Mouse (Mus musculus) ovary, postnatal 10 days (tissue): ENCODE data around the gene Pla2g15.

Experiments
- DNase-seq: peaks from one replicate; pipeline ENCODE4 v3.0.0; 2022; ENCODE audit warnings: low spot score

Gene Pla2g15

DNA sequence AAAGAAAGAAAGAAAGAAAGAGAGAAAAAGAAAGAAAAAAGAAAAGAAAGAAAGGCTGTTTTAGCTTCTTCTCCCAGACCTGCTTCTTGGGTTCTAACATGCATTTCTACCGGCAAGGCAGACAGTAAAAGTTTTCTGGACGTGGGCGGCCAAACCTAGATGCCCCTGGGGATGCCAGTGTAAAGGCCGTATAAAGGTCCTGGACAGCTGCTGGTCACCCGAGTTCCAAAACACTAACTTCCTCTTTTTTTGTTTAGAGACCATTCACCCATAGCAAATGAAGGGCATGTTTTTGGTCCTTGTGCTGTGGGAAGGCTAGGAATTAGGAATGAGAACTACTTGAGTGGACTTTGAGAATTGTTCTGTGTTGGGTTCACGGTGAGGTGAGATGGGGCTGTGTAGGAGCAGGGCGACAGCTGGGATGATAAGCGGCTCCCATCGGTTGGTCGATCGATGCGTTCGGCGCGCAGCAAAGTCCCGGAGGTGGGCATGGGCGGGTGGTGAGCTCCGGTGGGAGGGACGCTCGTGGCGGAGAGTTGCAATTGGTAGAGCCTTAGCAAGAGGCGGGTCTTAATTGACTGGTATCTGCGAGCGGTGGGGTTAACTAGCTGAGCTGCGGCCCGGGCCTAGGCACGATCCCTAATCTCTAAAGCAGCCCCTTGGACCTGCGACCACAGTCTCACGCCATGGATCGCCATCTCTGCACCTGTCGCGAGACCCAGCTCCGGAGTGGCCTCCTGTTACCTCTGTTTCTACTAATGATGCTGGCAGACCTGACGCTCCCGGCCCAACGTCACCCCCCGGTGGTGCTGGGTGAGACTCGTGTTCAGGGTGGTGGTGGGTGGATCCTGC is at the start of gene Pla2g15:
Gene Pla2g15, plus strand, starts transcription at position 599 of the 852 bp plus-strand sequence.
- DNase-seq = peak; percentile 71

GRCm38 (mm10) chr8:106102321-106102720 is 47.9 kb upstream of the Pla2g15 start:
- DNase-seq = no peak

- no peak for DNase-seq
These were observed 46.3 kb upstream of the Pla2g15 start for GRCm38 (mm10) chr8:106103888-106104287.

- DNase-seq = no peak
These were observed 44.0 kb upstream of the Pla2g15 start for GRCm38 (mm10) chr8:106106193-106106592.

DNA sequence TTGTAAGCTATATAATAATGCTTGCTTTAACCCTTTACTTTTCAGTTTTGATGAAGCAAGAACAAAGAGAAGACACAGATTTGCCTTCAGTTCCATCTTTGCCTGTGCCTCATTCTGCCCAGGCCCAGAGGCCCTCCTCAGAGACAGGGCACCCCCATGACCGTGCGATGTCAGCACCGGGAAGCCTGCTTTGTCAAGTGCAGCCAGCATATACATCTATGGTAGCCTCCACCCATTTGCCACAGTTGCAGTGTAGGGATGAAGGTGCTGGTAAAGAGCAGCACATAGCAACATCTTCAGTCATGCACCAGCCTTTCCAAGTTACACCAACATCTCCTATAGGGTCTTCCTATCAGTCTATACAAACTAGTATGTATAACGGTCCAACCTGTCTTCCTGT is 42.1 kb upstream of the Pla2g15 start:
- DNase-seq = no peak

GRCm38 (mm10) chr8:106108729-106109128 is 41.5 kb upstream of the Pla2g15 start:
- no peak for DNase-seq

DNA sequence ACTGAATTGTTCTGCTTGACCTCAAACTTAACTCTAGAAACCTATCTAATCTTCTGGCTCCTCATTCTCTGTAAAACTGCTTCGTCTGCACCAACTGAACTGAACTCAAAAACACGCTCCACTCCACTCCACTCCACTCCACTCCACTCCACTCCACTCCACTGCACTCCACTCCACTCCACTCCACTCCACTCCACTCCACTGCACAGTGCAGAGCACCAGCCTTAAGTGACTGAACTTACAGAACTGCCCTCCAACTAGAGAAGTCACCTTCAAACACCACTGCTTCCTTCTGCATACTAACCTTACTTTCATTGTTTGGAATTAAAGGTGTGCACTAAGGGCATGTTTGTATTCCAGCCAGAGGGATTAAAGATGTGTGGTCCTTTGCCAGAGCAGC is 38.2 kb upstream of the Pla2g15 start:
- no peak for DNase-seq

DNA sequence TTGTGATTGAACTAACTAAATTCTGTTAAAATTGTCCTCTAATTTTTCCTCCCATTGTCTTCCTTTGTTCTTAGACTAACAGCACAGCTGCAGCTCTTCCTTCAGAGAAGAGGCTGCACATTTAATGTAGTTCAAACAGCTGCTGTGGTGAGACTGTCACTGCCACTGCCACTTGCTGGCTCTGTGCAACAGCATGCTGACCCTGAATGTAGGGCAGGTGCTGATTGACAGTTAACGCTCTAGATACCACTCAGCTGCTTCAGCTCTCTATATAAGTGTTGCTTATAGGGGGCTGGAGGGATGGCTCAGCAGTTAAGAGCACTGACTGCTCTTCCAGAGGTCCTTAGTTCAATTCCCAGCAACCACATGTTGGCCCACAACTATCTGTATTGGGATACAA is 37.7 kb upstream of the Pla2g15 start:
- no peak for DNase-seq

GRCm38 (mm10) chr8:106115897-106116296 is 34.3 kb upstream of the Pla2g15 start:
- DNase-seq = no peak

DNA sequence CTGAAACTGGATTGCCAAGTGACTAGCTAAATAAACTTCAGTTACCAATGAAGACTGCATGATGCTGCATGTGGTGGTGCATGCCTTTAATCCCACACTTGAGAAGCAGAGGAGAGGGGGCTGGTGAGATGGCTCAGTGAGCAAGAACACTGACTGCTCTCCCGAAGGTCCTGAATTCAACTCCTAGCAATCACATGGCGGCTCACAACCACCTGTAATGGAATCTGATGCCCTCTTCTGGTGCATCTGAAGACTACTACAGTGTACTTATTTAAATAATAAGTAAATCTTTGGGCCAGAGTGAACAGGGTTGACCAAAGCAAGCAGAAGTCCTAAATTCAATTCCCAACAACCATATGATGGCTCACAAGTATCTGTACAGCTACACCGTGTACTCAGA is 26.8 kb upstream of the Pla2g15 start:
- DNase-seq = no peak

- DNase-seq = no peak
These were observed 24.1 kb upstream of the Pla2g15 start for GRCm38 (mm10) chr8:106126055-106126454.

GRCm38 (mm10) chr8:106127054-106127453 is 23.1 kb upstream of the Pla2g15 start:
- DNase-seq = no peak

DNA sequence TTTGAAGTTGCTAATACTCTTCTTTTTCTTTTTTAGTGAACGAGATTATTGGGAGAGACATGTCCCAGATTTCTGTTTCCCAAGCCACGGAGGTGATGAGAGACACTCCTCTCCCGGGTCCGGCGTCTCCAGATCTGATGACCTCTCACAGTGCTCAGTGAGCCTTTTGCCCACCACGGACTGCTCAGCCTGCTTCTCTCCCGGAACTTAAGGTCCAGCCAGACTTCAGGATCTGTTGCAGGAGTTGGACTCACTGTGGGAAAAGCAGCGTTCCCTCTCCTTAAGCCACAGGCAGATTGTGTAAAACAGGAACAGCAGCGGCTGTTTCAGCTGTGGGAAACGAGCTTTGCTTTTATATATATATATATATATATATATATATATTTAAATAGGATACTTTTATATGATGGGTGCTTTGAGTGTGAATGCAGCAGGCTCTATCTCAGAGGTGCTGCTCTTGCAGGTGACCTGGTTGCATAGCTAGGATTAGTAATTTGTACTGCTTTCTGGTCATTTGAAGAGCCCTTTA is 22.3 kb upstream of the Pla2g15 start:
- DNase-seq = no peak

DNA sequence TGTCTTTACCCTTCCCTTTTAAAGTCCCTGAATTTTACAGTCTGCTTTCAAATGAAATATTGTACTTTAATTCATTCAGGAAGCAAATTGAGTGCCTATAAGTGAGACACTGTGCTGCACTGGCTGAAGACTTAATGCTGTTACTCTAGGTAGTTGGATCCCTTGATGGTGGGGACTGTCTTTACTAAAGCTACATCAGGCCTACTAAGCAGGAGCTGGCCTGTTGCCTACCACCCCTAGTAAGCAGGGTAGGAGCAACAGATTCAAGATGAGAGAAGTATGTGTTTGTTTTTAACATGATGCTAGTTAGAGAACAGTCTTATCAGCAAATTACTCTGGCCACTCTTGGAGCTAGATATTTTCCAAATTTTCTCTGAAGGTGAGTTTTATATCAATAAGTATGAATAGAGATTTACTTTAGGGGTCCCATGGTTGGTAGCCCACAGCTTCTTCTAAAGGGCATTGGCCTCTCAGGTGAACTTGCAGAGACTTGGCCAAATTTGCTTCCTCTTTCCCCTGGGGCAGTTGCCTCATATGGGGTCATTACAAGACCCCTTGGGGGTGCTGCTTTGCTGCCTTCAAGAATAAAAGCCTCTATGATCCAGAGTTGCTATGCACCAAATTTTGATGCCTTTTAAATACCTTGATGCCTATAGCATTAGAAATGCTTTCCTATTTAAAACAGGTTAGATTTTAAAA is 20.8 kb upstream of the Pla2g15 start:
- DNase-seq = no peak

DNA sequence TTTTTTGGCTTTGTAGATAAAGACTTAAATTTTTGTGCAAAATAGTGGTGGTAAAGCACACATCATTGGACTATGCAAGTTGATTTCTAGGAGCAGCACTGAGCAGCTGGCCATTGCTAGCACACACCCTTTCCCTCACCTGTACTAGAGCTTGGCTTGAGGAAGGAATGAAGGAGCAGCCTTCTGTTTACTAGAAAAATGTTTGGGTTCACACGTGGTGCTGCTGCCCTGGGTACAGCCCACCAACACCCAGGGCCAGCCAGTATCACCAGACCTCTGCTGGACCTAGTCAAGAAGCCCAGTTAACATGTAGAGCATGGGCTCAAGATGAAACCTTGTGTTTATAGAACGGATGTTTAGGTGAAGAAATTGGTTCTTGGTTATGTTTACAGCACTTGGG is 20.2 kb upstream of the Pla2g15 start:
- DNase-seq = no peak

- DNase-seq = no peak
These were observed 19.7 kb upstream of the Pla2g15 start for GRCm38 (mm10) chr8:106130505-106130904.

- DNase-seq = no peak
These were observed 19.2 kb upstream of the Pla2g15 start for GRCm38 (mm10) chr8:106131021-106131420.

GRCm38 (mm10) chr8:106131488-106132222 is 18.5 kb upstream of the Pla2g15 start:
- no peak for DNase-seq

DNA sequence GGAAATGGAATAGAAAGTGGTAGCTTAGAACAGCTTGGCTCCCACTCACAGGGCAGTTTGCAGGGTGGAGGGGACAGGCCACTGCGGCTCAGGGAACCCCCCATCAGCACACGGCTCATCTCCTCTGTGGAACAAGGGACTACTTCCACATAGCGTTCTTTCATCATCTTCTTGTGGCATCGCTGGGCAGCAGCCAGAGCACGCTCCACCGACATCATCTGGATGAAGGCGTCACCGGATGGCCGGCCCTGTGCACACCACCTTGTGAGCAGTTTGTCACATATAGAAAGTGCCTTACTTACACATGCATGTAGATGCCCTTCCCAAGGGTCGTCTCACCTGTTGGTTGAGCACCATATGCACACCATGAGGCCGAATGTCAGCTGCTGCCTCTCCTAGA is 17.8 kb upstream of the Pla2g15 start:
- DNase-seq = no peak

DNA sequence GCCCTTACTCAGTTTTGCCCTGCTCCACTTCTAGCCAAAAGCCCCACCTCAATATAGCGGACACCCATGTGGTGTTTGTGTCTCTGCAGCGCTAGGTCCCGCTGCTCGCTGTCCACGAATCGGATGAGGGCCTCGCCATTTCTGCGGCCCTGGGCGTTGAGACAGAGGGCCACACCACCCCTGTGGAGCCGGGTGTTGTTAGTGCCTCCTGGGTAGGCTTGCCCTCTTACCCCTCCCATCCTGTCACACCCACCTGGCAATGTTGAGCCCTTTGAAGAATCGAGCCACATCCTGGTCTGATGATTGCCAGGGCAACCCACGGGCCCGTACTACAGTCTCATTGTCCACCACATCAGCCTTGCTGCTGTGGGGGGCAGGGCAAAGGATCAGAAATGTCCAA is 16.7 kb upstream of the Pla2g15 start:
- no peak for DNase-seq

DNA sequence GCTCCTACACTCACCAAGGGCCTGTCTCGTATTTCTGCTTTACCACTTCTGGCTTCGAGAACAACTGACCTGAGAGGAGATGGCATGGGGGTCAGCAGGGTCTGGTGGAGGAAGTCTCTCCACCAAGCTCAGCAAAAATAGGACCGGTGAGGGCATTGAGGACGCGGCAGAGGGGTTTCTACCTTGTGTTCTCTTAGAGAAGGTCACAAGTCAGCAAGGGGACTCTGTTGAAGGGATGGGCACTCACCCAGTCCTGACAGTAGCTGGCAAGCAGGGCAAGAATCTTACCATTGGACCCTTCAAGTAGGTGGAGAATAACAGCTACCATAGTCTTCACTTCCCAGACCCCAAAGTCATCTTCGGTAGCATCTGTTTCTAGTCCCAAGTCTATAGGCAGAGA is 16.3 kb upstream of the Pla2g15 start:
- DNase-seq = no peak

GRCm38 (mm10) chr8:106134751-106135571 is 15.2 kb upstream of the Pla2g15 start:
- no peak for DNase-seq
